Mouse (Mus musculus): Measurements from ENCODE around the gene Dgcr2.

Gene Dgcr2

DNA sequence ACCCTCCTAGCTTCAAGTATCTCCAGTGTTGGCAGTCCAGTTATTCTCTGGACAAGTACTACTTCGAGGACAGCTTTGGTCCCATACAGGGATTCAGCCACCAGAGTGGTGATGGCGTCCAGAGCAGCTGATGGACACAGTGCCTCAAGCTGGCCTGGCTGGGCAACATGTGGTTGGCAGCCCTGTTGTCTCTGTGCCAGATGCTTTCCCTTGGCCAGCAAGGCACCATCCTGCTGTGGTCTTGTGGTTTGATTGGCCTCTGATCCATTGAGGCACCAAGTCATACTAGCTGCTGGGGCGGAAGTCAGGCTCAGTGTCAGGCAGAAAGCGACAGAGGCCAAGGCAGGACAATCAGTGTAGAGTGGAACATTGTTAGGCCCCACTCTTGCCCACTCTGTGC lies 89.2 kb downstream of the Dgcr2 start:
- DNase-seq (ENCODE audit: low read depth, low spot score), result no peak

- peak; percentile 84 for DNase-seq (ENCODE audit: low read depth, low spot score)
Observed at GRCm38 (mm10) chr16:17807192-17808009, 91.0 kb downstream of the Dgcr2 start.

DNA sequence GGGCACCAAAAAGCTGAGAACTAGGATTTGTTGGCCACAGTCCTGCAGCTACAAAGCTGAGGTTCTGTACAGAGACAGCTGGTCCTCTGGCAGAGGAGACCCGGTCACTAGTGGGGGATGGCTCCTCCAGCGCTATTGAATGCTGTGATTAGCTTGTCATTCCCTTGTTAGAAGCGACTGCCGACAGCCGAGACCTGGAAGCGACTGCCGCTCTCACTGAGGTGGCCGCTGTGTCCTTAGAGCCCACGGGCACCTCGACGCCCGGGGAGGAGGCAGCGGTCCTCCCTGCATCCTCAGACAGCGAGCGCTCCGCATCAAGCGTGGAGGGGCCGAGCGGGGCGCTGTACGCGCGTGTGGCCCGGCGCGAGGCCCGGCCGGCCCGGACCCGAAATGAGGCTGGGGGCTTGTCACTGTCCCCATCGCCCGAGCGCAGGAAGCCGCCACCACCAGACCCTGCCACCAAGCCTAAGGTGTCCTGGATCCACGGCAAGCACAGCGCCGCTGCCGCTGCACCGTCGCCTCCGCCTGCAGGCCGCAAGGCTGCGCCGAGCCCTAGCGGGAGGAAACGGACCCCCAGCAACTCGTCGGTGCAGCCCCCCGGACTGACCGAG lies 91.7 kb downstream of the Dgcr2 start:
- DNase-seq (ENCODE audit: low read depth, low spot score), result no peak

GRCm38 (mm10) chr16:17804982-17805381 lies 93.4 kb downstream of the Dgcr2 start:
- no peak for DNase-seq (ENCODE audit: low read depth, low spot score)

DNA sequence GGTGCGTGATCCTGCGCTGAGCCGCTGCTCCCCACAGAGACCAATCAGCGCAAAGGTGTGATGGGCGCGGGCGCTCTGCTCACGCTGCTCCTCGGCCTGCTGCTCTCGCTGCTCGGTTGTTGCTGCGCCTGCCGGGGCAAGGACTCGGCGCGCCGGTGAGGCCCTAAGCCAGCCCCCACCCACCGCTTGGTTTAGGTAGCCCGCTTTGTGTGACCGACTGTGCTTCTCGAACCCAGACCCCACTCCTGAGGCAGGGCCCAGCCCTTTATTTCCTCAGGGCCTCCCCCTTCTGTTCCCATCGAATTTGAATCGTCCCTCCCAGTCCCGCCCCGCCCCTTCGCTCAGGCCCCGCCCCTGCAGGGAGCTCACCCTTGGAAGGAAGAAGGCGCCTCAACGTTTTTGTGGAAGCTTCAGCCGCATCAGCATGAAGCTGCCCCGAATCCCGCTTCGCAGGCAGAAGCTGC lies 93.9 kb downstream of the Dgcr2 start:
- no peak for DNase-seq (ENCODE audit: low read depth, low spot score)

- DNase-seq (ENCODE audit: low read depth, low spot score), result no peak
Observed at GRCm38 (mm10) chr16:17803675-17804448, 94.5 kb downstream of the Dgcr2 start.

GRCm38 (mm10) chr16:17802839-17803674 lies 95.3 kb downstream of the Dgcr2 start:
- no peak for DNase-seq (ENCODE audit: low read depth, low spot score)

DNA sequence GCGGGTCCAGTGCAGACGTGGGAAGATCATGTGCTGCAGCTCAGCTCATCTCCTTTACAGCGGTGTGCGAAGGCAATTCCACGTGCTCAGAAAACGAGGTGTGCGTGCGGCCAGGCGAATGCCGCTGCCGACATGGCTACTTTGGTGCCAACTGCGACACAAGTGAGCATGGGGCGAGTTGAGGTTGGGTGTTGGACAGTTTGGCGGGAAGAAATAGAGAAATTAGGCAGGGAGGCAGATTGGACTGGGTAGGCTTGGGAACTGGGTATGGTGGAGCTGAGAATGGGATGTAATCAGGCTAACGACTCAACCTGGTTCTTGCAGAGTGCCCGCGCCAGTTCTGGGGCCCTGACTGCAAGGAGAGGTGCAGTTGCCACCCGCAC lies 95.9 kb downstream of the Dgcr2 start:
- DNase-seq (ENCODE audit: low read depth, low spot score), result no peak

DNA sequence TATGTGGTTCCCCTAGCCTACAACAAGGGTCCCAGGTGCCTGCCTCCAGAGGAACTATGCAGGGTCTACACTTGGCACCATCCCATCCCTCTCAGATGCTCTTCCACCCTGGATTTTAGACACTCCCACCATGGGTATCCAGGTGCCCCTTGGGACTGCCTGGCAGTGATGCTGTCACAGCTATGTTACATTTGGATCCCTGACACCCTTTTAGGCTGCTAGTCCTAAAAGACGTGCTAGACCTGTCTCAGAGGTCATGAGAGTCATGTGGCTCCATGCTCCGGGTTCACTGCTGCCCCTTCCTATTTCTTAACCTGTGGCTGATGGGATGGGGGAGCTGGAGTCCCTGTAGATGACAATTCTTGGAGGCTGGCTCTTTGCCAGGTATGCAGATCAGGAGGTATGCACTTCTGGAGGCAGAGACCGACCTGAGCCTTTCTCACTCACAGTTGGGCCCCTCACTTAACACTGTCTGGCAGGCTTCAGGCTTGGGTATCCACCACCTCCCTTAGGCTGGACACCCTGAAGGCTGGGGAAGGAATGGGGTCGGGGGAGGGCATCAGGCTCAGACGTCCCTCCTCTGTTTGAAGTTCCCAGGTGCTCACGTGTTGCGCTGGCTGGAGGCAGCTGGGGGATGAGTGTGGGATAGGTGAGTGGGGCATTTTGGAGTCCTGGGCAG lies 96.4 kb downstream of the Dgcr2 start:
- no peak for DNase-seq (ENCODE audit: low read depth, low spot score)

DNA sequence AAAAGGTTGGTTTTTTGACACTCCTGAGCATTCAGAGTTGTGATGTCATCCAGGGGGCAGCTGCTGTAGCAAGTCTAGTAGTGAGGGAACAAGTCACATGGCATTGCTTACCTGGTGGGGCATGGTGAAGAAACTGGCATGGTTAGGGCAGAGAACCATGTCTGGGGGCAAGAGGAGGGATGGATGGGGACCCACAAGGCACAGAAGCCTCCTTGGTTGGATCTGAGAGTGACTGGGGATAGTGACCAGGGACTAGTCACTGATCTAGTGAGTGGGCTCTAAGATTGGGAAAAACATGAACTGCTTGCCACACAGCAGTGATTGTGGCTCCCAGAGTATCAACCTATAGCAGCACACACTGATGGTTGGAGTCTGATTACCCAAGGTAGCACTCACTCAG lies 98.8 kb downstream of the Dgcr2 start:
- no peak for DNase-seq (ENCODE audit: low read depth, low spot score)

GRCm38 (mm10) chr16:17798321-17799180 lies 99.8 kb downstream of the Dgcr2 start:
- DNase-seq (ENCODE audit: low read depth, low spot score), result no peak

DNA sequence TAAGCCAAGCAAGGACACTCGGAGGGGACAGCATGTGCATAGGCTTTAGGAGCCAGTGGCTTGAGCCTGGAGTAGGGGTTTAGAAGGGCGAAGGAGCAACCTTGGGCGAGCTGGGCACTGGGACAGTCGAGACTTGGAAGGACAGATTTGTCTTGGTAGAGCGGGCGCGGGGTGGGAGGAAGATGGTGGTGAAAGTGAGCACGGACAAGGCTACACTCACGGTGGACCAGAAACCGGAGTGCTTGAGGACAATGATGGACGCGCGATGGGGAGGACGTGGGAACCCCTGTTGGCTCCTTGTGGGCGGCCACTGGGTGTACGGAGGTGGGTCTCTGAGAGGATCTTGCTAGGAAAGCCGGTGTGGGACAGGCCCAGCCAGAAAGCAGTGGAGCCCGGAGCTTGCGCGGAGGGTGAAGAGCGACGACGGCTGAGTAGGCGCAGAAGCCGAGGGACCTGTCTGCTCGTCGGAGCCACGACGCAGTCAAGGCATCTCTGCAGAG lies 100.5 kb downstream of the Dgcr2 start:
- DNase-seq (ENCODE audit: low read depth, low spot score), result no peak

DNA sequence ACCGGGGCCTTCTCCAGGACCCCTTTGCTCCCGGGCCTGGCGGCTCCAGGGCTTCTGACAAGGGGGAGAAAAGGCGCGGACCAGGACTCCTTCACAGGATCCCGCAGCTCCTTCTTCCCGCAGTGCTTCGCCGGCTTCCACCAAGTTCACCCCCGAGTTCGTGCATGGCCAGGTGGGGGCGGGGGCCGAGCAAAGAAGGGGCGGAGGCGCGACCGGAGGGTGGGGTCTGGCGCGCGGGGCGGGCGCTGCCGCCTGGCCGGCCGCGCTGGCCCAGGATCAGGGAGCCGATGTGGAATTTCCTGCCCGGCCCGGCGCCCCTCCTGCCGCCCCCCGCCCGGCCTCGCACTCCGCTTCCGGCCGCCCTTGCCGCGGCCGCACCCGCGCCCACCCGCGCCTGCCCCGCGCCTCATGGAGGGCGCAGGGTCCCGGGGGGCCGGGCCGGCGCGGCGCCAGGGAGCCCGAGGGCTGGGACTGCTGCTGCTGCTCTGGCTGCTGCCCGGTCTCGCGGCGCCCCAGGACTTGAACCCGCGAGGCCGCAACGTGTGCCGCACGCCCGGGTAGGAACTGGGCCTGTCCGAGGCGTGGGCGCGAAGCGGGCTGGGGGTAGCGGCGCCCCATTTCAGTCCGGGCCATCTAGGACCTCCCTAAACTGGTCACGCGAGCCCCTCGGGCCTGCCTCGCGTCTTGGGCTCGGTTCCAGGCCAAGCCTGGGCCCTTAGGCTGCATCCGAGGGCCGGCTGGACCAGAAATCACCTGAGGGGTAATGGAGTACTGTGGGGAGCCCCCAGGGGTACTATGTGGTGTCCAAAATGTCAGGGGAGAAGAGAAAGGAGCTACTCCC lies 101.2 kb downstream of the Dgcr2 start, which contains the start of gene Scarf2:
TSS of gene Scarf2 (plus strand) at position 312 of the 841 bp plus-strand sequence.
- no peak for DNase-seq (ENCODE audit: low read depth, low spot score)

GRCm38 (mm10) chr16:17796519-17796918 lies 101.8 kb downstream of the Dgcr2 start:
- no peak for DNase-seq (ENCODE audit: low read depth, low spot score)

DNA sequence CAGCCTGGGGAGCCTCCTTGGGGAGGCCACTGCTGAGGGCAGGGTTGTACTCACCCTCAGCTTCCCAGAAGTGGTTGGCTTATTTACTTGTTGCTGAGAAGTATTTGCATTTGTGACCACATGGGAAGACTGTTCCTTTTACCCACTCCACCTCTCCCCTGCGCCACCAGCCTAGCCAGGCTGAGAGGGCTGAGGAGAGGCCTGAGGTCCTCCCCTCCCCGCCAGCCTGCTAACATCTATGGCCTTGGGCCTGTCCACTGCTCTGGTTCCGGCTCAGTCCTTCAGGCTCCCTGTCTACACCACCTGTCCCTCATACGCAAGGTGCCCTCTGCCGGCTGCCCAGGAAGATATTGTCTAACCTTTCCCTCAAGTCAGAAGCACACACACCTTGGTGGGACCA lies 102.7 kb downstream of the Dgcr2 start:
- no peak for DNase-seq (ENCODE audit: low read depth, low spot score)

- no peak for DNase-seq (ENCODE audit: low read depth, low spot score)
Observed at GRCm38 (mm10) chr16:17794047-17794446, 104.3 kb downstream of the Dgcr2 start.

DNA sequence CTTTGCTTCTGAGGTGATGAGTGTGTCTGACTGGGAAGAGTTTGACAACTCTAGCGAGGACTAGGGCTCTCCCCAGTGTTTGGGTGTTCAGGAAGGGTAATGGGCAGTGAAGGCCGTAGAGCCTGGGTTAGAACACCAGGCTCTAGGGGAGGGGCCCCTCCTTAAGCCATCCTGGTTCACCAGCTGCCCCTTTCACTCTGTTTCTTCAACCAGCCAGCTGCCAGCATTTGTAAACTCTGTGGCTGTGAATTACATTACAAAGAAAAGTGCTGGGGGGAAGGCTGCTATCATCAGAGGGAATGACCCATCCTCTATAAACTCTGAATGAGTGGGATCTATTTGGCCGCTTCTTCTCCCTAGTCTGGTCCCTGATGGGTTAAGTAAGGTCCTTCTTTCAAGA lies 105.6 kb downstream of the Dgcr2 start:
- DNase-seq (ENCODE audit: low read depth, low spot score), result no peak

All from embryo, embryonic 11.5 days (tissue).